In genomic region chr9:118995539-118995938, GRCm38 (mm10) we compare ENCODE assay signal across 11 mouse cellular contexts. TPM values are rescaled to one million over a fixed set of nuclear protein-coding genes. Genes with fewer than 3 reads are reported as not detected.
DNase-seq lines count a peak whose midpoint lies in the region; ATAC-seq and TF ChIP-seq lines count a peak whose summit lies in the region.
"Had no signal": no experiment of that assay in that cellular context is flagged by ENCODE, and none has a peak within 500 bp of the region (broad histone marks: within the 10 kb centered on the region; RNA-seq: fewer than 3 reads in every experiment).

No protein-coding gene starts in this region.

- H3K27ac ChIP-seq in heart, postnatal 0 days (ENCODE audit: low read depth), result peak overlapping the region; percentile 39; the same call in 1 of the 2 replicates
- 0 out of 2 replicates have a peak overlapping the region, but pooled peaks have one; percentile 16 for H3K27ac ChIP-seq in ES-Bruce4 (ENCODE audit: insufficient read depth, low read length)
- H3K27ac ChIP-seq in embryonic facial prominence, embryonic 14.5 days (replicated peaks; ENCODE audit: low read depth, low read length), result no peak overlapping the region
- peak overlapping the region; percentile 45; the same call in 1 of the 2 replicates for H3K27ac ChIP-seq in liver, embryonic 12.5 days
- no peak overlapping the region for H3K27ac ChIP-seq in hindbrain, embryonic 13.5 days

- no peak for TF ChIP-seq CTCF in heart, postnatal 0 days (IDR thresholded peaks at IDR 0.05; ENCODE audit: low read depth)
- TF ChIP-seq CTCF in ES-Bruce4 (IDR thresholded peaks at IDR 0.05; ENCODE audit: low read depth, low read length), result no peak

- no peaks in the 10 kb centered on the region for H3K9me3 ChIP-seq in heart, postnatal 0 days (replicated peaks; ENCODE audit: control insufficient read depth, low read length)
- H3K9me3 ChIP-seq in ES-Bruce4 (replicated peaks; ENCODE audit: control insufficient read depth, insufficient read depth, low read length, poor library complexity, severe bottlenecking), result no peaks in the 10 kb centered on the region
- no peaks in the 10 kb centered on the region for H3K9me3 ChIP-seq in embryonic facial prominence, embryonic 14.5 days (ENCODE audit: control insufficient read depth, low read length)
- H3K9me3 ChIP-seq in liver, embryonic 12.5 days (replicated peaks), result no peaks in the 10 kb centered on the region
- H3K9me3 ChIP-seq in hindbrain, embryonic 13.5 days, result no peaks in the 10 kb centered on the region

- H3K36me3 ChIP-seq in heart, postnatal 0 days (replicated peaks; ENCODE audit: control insufficient read depth, insufficient read depth, low read length), result no peaks in the 10 kb centered on the region
- H3K36me3 ChIP-seq in ES-Bruce4 (ENCODE audit: control insufficient read depth, insufficient read depth, low read length, poor library complexity, severe bottlenecking), result no peaks in the 10 kb centered on the region
- H3K36me3 ChIP-seq in embryonic facial prominence, embryonic 14.5 days (ENCODE audit: control insufficient read depth, insufficient read depth, low read length), result no peaks in the 10 kb centered on the region
- peaks cover under 1% of the 10 kb centered on the region; the same call in 1 of the 2 replicates for H3K36me3 ChIP-seq in liver, embryonic 12.5 days
- no peaks in the 10 kb centered on the region for H3K36me3 ChIP-seq in hindbrain, embryonic 13.5 days
- H3K36me3 ChIP-seq: G1E had no signal

- intact Hi-C loops in heart, postnatal 25 days (cut with DNase I), result no loop called here
- intact Hi-C loops in gastrocnemius, postnatal 36 days (cut with DNase I), result no loop called here

- TF ChIP-seq POLR2A in ES-Bruce4 (IDR thresholded peaks at IDR 0.05; ENCODE audit: insufficient read depth, low read length), result no peak

- ATAC-seq in heart, postnatal 0 days (ENCODE audit: insufficient read depth, low read depth), result no peak
- 0 out of 2 replicates have a peak, but pooled peaks have one; percentile 37 for ATAC-seq in embryonic facial prominence, embryonic 14.5 days (ENCODE audit: low read depth)
- peak; percentile 34; the same call in 1 of the 2 replicates for ATAC-seq in liver, embryonic 12.5 days
- ATAC-seq in hindbrain, embryonic 13.5 days (ENCODE audit: low FRiP score), result no peak
- ATAC-seq: midbrain, embryonic 16.5 days had no signal

- H3K27me3 ChIP-seq in heart, postnatal 0 days (ENCODE audit: control insufficient read depth, insufficient read depth, low read length), result no peaks in the 10 kb centered on the region
- no peaks in the 10 kb centered on the region for H3K27me3 ChIP-seq in ES-Bruce4 (ENCODE audit: control insufficient read depth, insufficient read depth, low read length, poor library complexity, severe bottlenecking)
- H3K27me3 ChIP-seq in embryonic facial prominence, embryonic 14.5 days (replicated peaks; ENCODE audit: control insufficient read depth, insufficient read depth, low read length), result no peaks in the 10 kb centered on the region
- H3K27me3 ChIP-seq in liver, embryonic 12.5 days (replicated peaks), result no peaks in the 10 kb centered on the region
- no peaks in the 10 kb centered on the region for H3K27me3 ChIP-seq in hindbrain, embryonic 13.5 days

- whole genome bisulfite sequencing in heart, postnatal 0 days, result 81% methylated on average over 6 of the region's 6 CpGs
- 74% methylated on average over 6 of the region's 6 CpGs for WGBS in embryonic facial prominence, embryonic 14.5 days
- 52% methylated on average over 6 of the region's 6 CpGs for WGBS in liver, embryonic 12.5 days (ENCODE audit: insufficient replicate concordance)
- 92% methylated on average over 6 of the region's 6 CpGs for WGBS in hindbrain, embryonic 13.5 days

- no peak overlapping the region for H3K9ac ChIP-seq in heart, postnatal 0 days (replicated peaks; ENCODE audit: low read depth, low read length)
- H3K9ac ChIP-seq in ES-Bruce4 (ENCODE audit: low read depth, poor library complexity, severe bottlenecking), result no peak overlapping the region
- H3K9ac ChIP-seq in embryonic facial prominence, embryonic 14.5 days (ENCODE audit: low read depth, low read length), result no peak overlapping the region
- no peak overlapping the region for H3K9ac ChIP-seq in liver, embryonic 12.5 days
- H3K9ac ChIP-seq in hindbrain, embryonic 13.5 days, result no peak overlapping the region

- TF ChIP-seq EP300 in heart, postnatal 0 days (IDR thresholded peaks at IDR 0.05; ENCODE audit: low read depth), result no peak
- TF ChIP-seq EP300 in ES-Bruce4 (IDR thresholded peaks at IDR 0.05; ENCODE audit: insufficient read depth, low read depth, low read length), result no peak

- H3K4me2 ChIP-seq in heart, postnatal 0 days (ENCODE audit: low read depth, low read length), result no peak overlapping the region
- no peak overlapping the region for H3K4me2 ChIP-seq in embryonic facial prominence, embryonic 14.5 days (ENCODE audit: low read depth, low read length)
- H3K4me2 ChIP-seq in liver, embryonic 12.5 days, result no peak overlapping the region
- no peak overlapping the region for H3K4me2 ChIP-seq in hindbrain, embryonic 13.5 days

- peaks cover 21% of the 10 kb centered on the region for H3K4me1 ChIP-seq in heart, postnatal 0 days (ENCODE audit: control insufficient read depth, insufficient read depth)
- peaks cover 2% of the 10 kb centered on the region for H3K4me1 ChIP-seq in ES-Bruce4 (ENCODE audit: control insufficient read depth, insufficient read depth, low read length)
- H3K4me1 ChIP-seq in embryonic facial prominence, embryonic 14.5 days (ENCODE audit: control insufficient read depth, insufficient read depth, low read length), result peaks cover 11% of the 10 kb centered on the region
- H3K4me1 ChIP-seq in liver, embryonic 12.5 days, result peaks cover 49% of the 10 kb centered on the region
- peaks cover 14% of the 10 kb centered on the region for H3K4me1 ChIP-seq in hindbrain, embryonic 13.5 days (replicated peaks)

- no peak for DNase-seq in heart, postnatal 0 days (ENCODE audit: low spot score)
- no peak for DNase-seq in heart, postnatal 25 days (ENCODE audit: low spot score)
- DNase-seq in embryonic facial prominence, embryonic 14.5 days (ENCODE audit: low spot score), result no peak
- DNase-seq in ovary, adult 18-20 months (ENCODE audit: low spot score), result no peak
- DNase-seq in gastrocnemius, postnatal 36 days, result no peak
- DNase-seq: layer of hippocampus, postnatal 36 days had no signal

- no peak overlapping the region for H3K4me3 ChIP-seq in heart, postnatal 0 days (ENCODE audit: low read depth, low read length)
- H3K4me3 ChIP-seq in ES-Bruce4 (ENCODE audit: low read depth, low read length), result no peak overlapping the region
- H3K4me3 ChIP-seq in embryonic facial prominence, embryonic 14.5 days (ENCODE audit: low read depth, low read length), result no peak overlapping the region
- H3K4me3 ChIP-seq in liver, embryonic 12.5 days, result no peak overlapping the region
- H3K4me3 ChIP-seq in hindbrain, embryonic 13.5 days, result no peak overlapping the region

RNA-seq across cellular contexts. Expression of gene Vill, which starts 57.0 kb away (rescaled TPM):
- 4.8 and 12.6 TPM in 2 replicates for total RNA-seq in heart, postnatal 0 days (2014; rRNA removed; ENCODE audit: low replicate concordance)
- polyA plus RNA-seq in heart, postnatal 0 days (2015; fragmentation: Nextera tagmentation; extraction: Ambion mirVana), result 3.8 and 4.4 TPM in 2 replicates
- 1 to 10 TPM in 1 of 2 experiments, under 1 TPM in 1; 0.52 to 1.2 TPM for total RNA-seq in heart, postnatal 25 days (2021)
- polyA plus RNA-seq in ES-Bruce4 (2011; ENCODE audit: insufficient read depth, insufficient read length, low read depth, missing spikeins), result 37.0 and 40.0 TPM in 2 replicates
- polyA plus RNA-seq in embryonic facial prominence, embryonic 14.5 days (2014; fragmentation: Nextera tagmentation; extraction: Ambion mirVana), result 15.0 and 19.7 TPM in 2 replicates
- polyA plus RNA-seq in liver, embryonic 12.5 days (2016; fragmentation: Nextera tagmentation; extraction: Ambion mirVana), result 12.1 and 12.7 TPM in 2 replicates
- under 1 TPM; 0.18 to 0.81 TPM for total RNA-seq in gastrocnemius, postnatal 36 days (2021)
- polyA plus RNA-seq in hindbrain, embryonic 13.5 days (2015; fragmentation: Nextera tagmentation; extraction: Ambion mirVana), result 4.2 TPM in 2 replicates
- total RNA-seq: G1E had no signal
- polyA plus RNA-seq: G1E had no signal

Comparison
In these comparisons a context has a peak if more than half of its experiments do, and no peak if none do; other contexts are left out.
1. ATAC-seq: peak in embryonic facial prominence, embryonic 14.5 days (single experiment) and liver, embryonic 12.5 days (single experiment); none in heart, postnatal 0 days (single experiment) and hindbrain, embryonic 13.5 days (single experiment).
2. H3K27ac ChIP-seq: peak in heart, postnatal 0 days (single experiment), ES-Bruce4 (single experiment) and liver, embryonic 12.5 days (single experiment); none in embryonic facial prominence, embryonic 14.5 days (single experiment) and hindbrain, embryonic 13.5 days (single experiment).